Mouse (Mus musculus) lung, adult 2 months (tissue): ENCODE data around the gene Man1c1.

Experiments
- CTCF ChIP-seq: fragments of 200-500 bp; IDR thresholded peaks from 2 replicates; pipeline ENCODE4 v1.5.1; 2011; ENCODE audit warnings: mild to moderate bottlenecking, low read length, control low read depth; ENCODE audit not compliant: insufficient read depth
- POLR2A ChIP-seq: fragments of 200-500 bp; IDR thresholded peaks from 2 replicates; pipeline ENCODE4 v1.6.1; 2011; ENCODE audit warnings: low read depth, mild to moderate bottlenecking, control low read depth, low read length, borderline replicate concordance; ENCODE audit errors: extremely low read depth

DNA sequence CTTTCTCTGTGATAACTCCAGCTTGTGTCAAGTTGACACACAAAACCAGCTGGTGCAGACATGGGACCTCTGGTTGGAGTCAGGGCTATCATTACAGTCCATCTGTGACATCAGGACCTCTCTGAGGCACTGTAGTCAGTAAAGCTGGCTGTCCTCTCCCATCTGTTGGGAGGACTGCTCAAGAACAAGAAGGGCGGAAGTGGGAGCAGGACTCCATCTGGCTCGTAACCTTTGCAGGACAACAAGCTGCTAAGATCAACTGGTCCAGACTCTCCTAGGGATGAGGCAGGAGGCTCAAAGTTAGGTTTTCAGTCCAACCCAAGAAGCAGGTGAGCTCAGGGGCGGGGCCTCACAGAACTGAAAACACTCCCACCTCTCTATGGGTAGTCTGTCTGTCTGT, 29.1 kb downstream of the Man1c1 start:
- TF ChIP-seq CTCF (no peak), POLR2A (no peak)
